Mouse (Mus musculus) lung, embryonic 15.5 days (tissue): ENCODE results near the gene Stk32c. TPM values are rescaled to one million over a fixed set of nuclear protein-coding genes. Genes with fewer than 3 reads are reported as not detected.

Experiments used
- ATAC-seq: fragments of 200-750 bp; cut with Nextera tagmentation; 2 replicates; pipeline ENCODE4 v1.8.0; 2017; ENCODE audit warnings: moderate number of reproducible peaks, borderline replicate concordance; ENCODE audit not compliant: low FRiP score, low TSS enrichment; ENCODE audit errors: extremely low read depth
- H3K27ac ChIP-seq: fragments of 300-500 bp; sonication (generic); 2 replicates; pipeline ENCODE4 v1.5.1; 2015; ENCODE audit warnings: moderate library complexity, mild to moderate bottlenecking, inconsistent platforms
- H3K27me3 ChIP-seq: fragments of 300-500 bp; sonication (generic); 2 replicates; pipeline ENCODE4 v1.6.1; 2015; ENCODE audit warnings: inconsistent platforms
- H3K36me3 ChIP-seq: fragments of 300-500 bp; sonication (generic); 2 replicates; pipeline ENCODE4 v1.6.1; 2015; ENCODE audit warnings: inconsistent platforms
- H3K4me1 ChIP-seq: fragments of 300-500 bp; sonication (generic); 2 replicates; pipeline ENCODE4 v1.6.1; 2015; ENCODE audit warnings: inconsistent platforms
- H3K4me2 ChIP-seq: fragments of 300-500 bp; sonication (generic); 2 replicates; pipeline ENCODE4 v1.6.1; 2015; ENCODE audit warnings: inconsistent platforms, mild to moderate bottlenecking, moderate library complexity
- H3K4me3 ChIP-seq: fragments of 300-500 bp; sonication (generic); 2 replicates; pipeline ENCODE4 v1.5.1; 2015; ENCODE audit warnings: mild to moderate bottlenecking, inconsistent platforms
- H3K9ac ChIP-seq: fragments of 300-500 bp; sonication (generic); 2 replicates; pipeline ENCODE4 v1.6.1; 2015; ENCODE audit warnings: inconsistent platforms
- H3K9me3 ChIP-seq: fragments of 300-500 bp; sonication (generic); 2 replicates; pipeline ENCODE4 v1.6.1; 2016; ENCODE audit warnings: inconsistent platforms
- WGBS: fragments of 180-500 bp; shearing (Covaris S2); methylation state at CpG from one replicate; pipeline ENCODE4 v1.1.7; 2015; 5-methylcytosine and 5-hydroxymethylcytosine counted together
- polyA plus RNA-seq: library from polyadenylated mRNA; unstranded; fragments of >200 nt; fragmentation: Nextera tagmentation; extraction: Ambion mirVana; gene quantifications from 2 replicates; pipeline ENCODE4 v1.2.1, GENCODE M21; 2015

Gene Stk32c
- 0.22 TPM in 1 of 2 replicates, not detected in the other for polyA plus RNA-seq

DNA sequence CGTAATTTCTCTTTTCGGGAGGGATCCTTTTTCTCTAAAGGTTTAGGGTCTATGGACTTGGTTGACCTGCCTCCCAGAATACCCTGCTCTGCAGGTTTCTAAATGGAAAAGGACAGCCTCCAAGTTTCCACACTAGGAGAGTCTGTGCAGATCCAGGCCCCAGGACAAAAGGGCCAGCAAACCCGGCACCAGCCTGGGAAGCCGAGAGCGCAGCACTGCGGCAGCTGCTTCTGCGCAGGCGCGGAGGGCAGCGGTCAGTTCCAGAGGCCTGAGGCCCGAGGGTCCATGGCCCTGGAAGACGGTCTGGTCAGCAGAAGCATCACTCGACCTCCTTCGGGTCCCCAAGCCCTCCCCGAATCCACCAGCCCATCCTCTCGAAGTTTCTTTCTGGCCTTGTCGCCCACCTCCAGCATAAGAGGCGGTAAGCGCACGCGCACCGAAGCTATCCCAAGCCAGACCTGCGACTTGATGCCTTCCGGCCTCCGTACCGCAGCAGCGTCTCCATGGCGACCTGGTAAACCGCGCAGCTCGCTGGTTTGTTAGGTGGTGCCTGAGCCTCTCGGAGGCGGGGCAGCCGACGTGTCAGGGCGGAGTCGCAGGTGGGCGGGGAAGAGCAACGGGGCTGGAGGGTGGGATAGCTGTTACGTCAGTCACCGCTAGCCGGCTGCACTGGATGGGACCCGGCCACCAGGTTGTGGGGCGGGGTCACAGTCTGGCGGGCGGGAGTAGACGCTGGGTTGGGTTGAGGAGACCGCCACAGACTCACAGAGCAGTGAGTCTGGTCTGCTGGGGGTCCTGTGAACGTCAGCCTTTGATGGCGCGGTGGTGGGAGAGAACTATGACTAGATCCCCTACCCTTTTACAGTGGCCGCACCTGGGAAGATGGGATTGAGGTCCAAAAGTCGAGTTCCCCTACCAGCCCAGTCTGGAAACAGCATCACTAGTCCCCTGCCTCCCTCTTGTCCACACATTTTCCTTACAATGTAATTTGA is at the start of gene Stk32c, which contains the start of gene Lrrc27:
TSS of gene Stk32c (minus strand) at position 554 of the 992 bp plus-strand sequence.
TSS of gene Lrrc27 (plus strand) at position 235 of the 992 bp plus-strand sequence.
- Histone ChIP-seq H3K4me3 (peak within 1 kb of the TSS; percentile 65), H3K4me1 (peaks cover 13% of the 10 kb centered on the region), H3K9me3 (no peaks in the 10 kb centered on the region), H3K36me3 (no peaks in the 10 kb centered on the region), H3K27ac (peak within 1 kb of the TSS; percentile 73), H3K4me2 (peak within 1 kb of the TSS; percentile 73), H3K27me3 (no peaks in the 10 kb centered on the region), H3K9ac (peak within 1 kb of the TSS; percentile 64)
- WGBS = 2% methylated on average over 53 of the region's 53 CpGs
- peak; percentile 98 for ATAC-seq

DNA sequence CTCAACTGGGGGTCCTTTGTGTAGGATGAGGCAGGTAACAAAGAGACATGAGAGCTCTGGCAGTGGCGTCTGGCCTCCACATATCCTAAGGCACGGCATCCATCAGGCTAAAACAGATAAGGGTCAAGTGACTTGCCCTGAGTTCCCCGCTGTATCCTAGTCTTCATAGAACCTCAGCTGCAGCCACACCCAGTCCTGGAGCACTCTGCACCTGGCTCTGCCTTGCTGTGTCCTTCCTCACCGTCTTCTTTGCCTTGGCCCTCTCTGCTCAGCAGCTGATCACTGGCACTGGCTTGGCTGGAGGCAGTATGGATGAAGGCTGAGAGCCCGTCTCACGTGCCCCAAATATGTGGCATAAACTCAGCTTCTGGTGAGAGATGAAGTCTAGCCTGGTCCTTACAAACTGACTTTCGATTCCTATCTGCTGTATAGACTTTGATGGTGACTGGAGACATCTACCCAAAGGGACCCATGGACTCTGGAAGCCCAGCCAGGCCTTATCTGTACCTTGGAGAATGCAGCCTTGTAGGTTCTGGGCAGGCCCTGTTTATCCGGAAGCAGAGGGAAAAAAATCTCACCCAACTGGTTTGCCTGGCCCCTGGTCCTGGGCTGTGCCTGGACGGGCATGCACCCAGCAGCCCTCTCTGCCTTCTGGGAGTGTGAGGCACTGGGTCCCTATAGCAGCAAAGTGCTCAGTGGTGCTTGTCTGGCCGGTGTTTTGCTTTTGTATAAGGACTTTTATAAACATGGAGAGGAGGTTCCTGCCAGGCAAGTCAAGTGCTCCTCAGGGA is 44.8 kb upstream of the Stk32c start:
- 53% methylated on average over 10 of the region's 10 CpGs for WGBS
- H3K27ac ChIP-seq = peak overlapping the region; percentile 94
- no peak overlapping the region for H3K4me2 ChIP-seq
- no peaks in the 10 kb centered on the region for H3K27me3 ChIP-seq
- peak; percentile 85 for ATAC-seq
- no peaks in the 10 kb centered on the region for H3K9me3 ChIP-seq
- H3K4me3 ChIP-seq = no peak overlapping the region
- H3K4me1 ChIP-seq = peaks cover 47% of the 10 kb centered on the region
- no peak overlapping the region for H3K9ac ChIP-seq
- H3K36me3 ChIP-seq = peaks cover 28% of the 10 kb centered on the region

DNA sequence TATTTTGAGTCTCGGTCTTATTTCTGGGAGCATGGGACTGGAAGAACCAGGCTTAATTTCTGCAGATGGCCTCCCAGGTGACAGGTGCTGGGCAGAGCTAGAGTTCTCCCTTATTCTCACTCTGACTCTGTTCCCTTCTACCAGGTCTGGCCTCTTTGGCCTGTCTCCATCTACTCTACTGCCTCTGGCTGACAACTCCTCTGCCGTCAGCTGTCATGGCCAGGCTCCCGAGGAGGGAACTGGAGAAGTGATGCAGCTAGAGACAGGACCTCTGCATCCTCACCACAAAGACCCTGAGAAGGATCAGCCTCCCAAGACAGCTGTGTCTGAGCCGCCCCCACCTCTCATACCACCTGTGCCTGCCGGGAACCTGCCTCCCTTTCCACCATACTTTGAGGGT is 41.5 kb upstream of the Stk32c start:
- Histone ChIP-seq H3K4me3 (no peak overlapping the region), H3K4me2 (no peak overlapping the region), H3K9me3 (no peaks in the 10 kb centered on the region), H3K9ac (no peak overlapping the region), H3K27ac (no peak overlapping the region), H3K27me3 (no peaks in the 10 kb centered on the region), H3K4me1 (peaks cover 71% of the 10 kb centered on the region), H3K36me3 (peaks cover 20% of the 10 kb centered on the region)
- ATAC-seq = no peak
- 71% methylated on average over 5 of the region's 5 CpGs for WGBS

DNA sequence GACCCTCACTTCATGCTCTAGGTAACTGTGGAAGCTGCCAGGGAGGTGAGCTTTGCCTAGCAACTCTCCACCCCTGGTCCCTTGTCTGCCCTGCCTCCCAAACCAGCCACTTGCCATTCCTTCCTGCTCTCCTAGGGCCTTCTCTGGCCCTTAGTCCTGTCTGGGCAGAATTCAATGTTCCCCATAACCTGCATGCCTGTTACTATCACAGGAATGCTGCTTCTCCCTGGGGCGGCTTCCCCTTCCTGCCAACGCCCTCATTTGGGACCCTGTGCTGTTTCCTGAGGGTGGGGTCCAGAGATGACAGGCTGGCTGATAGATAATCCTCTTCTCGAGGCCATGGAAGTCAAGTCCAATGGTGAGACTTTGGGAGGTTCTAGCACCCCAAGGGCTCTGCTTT is 40.4 kb upstream of the Stk32c start:
- Histone ChIP-seq H3K27ac (peak overlapping the region; percentile 94), H3K9me3 (no peaks in the 10 kb centered on the region), H3K36me3 (peaks cover 20% of the 10 kb centered on the region), H3K4me2 (peak overlapping the region; percentile 12; the same call in 1 of the 2 replicates), H3K4me3 (no peak overlapping the region), H3K9ac (no peak overlapping the region), H3K4me1 (peaks cover 69% of the 10 kb centered on the region), H3K27me3 (no peaks in the 10 kb centered on the region)
- WGBS = 29% methylated on average over 3 of the region's 3 CpGs
- ATAC-seq = no peak

DNA sequence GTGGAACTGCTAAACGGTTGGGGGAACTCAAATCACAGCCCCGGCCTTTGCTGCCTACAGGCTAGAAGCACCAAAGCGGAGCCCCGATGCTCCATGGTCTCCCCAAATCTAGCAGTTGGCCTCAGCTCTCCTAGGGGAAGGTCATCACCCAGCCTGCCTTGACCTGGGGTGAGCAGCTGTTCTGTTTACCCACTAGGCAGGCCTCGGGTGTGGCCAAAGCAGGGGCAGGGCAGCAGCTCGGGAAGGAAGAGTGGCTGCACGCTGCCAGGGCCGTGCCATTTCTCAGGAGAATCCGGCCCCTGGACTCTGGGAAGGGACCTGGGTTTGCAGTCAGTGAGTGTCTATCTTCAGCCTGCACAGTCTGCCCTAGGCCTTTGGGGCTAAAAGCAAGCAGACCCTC is 39.9 kb upstream of the Stk32c start:
- Histone ChIP-seq H3K9me3 (no peaks in the 10 kb centered on the region), H3K4me2 (peak overlapping the region; percentile 12; the same call in 1 of the 2 replicates), H3K36me3 (peaks cover 20% of the 10 kb centered on the region), H3K4me3 (no peak overlapping the region), H3K27ac (peak overlapping the region; percentile 94), H3K9ac (peak overlapping the region; percentile 20; the same call in 1 of the 2 replicates), H3K4me1 (peaks cover 69% of the 10 kb centered on the region), H3K27me3 (no peaks in the 10 kb centered on the region)
- no peak for ATAC-seq
- 43% methylated on average over 9 of the region's 9 CpGs for WGBS

DNA sequence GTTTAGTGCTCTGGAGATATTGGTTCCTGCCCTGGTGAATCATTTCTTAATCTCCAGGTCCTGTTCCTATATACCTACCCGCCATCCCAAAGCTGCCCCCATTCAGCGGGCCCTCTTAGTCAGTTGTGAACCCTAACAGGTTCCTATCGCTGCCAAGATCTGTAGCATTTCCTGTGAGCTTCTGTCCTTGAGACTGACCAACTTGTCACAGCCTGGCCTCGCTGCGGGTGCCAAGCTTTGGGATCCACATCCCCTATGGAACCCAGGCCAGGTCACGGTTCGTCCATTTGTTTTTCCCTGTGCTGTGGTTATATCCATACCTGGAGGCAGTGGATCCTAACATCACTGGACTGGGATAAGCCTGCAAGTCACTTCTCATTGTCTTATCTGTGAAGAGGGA is 39.5 kb upstream of the Stk32c start:
- H3K27ac ChIP-seq = peak overlapping the region; percentile 94

DNA sequence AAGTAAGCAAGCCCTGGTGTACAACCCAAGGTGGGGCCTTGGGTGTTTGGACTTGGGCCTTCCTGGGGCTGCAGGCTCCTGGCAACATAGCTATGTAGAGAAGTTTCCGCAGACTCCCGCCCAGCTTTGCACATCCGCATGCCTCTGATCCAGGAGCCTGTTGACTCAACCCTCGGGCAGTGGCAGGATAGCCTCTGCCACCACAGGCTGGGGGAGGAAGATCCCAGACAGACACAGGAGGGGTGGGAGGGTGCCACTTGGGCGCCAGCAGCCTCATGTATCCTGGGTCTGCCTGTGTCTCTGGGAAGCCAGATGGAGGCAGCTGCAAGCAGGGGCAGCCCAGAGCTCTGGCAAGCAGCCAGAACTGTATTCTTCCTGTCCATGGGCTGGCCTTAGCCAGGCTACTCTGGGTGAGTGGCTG is 38.8 kb upstream of the Stk32c start:
- Histone ChIP-seq H3K4me3 (no peak overlapping the region), H3K4me1 (peaks cover 70% of the 10 kb centered on the region), H3K9ac (peak overlapping the region; percentile 14), H3K36me3 (peaks cover 20% of the 10 kb centered on the region), H3K9me3 (no peaks in the 10 kb centered on the region), H3K4me2 (peak overlapping the region; percentile 18; the same call in 1 of the 2 replicates), H3K27ac (peak overlapping the region; percentile 94), H3K27me3 (no peaks in the 10 kb centered on the region)
- ATAC-seq = no peak; the same call in 1 of the 2 replicates
- 22% methylated on average over 5 of the region's 5 CpGs for WGBS

More for the DNA sequence above, 39.5 kb upstream of the Stk32c start:
- Histone ChIP-seq H3K36me3 (peaks cover 20% of the 10 kb centered on the region), H3K9me3 (no peaks in the 10 kb centered on the region), H3K4me1 (peaks cover 68% of the 10 kb centered on the region), H3K4me2 (no peak overlapping the region), H3K4me3 (no peak overlapping the region), H3K27me3 (no peaks in the 10 kb centered on the region), H3K9ac (no peak overlapping the region)
- WGBS = 74% methylated on average over 7 of the region's 7 CpGs
- no peak for ATAC-seq

DNA sequence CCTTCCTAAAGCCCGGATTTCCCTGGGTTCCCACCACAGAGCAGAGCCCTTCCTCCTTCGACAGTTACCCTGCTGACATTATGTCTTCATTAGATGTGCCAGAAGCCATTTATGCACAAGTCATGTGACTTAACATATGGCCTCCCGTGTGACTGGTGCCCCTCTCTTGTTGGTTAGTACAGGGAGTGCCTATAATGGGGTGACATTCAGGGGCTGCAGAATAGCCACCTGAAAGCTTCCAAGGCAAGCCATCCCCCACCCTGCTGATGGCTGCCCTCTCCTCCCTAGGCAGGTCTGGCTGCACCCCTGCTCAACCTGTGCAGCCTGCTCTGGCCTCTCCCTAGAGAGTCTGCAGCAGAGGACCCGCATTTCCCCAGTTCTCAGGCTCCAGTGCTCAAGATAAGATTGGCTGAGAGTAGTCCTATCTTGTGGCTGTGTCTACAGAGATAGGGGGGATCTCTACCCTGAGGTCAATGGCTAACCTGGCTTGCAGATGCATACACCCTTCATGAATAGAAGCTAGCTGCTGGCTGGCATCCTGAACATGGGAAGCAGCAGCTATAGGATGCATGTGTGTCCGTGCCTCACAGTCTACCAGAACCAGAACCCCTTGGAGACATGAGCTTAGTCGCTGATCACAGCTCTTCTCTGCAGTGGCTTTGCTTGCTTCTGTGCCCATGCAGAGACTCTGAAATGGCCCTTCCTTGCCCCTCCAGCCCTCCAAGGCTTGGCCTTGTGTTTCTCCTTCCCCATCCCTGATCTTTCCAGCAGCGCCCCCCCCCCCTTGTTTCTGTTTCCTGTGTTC is 36.5 kb upstream of the Stk32c start:
- H3K4me1 ChIP-seq = peaks cover 75% of the 10 kb centered on the region
- H3K36me3 ChIP-seq = no peaks in the 10 kb centered on the region
- H3K27me3 ChIP-seq = no peaks in the 10 kb centered on the region
- peak overlapping the region; percentile 94 for H3K27ac ChIP-seq
- no peaks in the 10 kb centered on the region for H3K9me3 ChIP-seq
- H3K4me2 ChIP-seq = peak overlapping the region; percentile 89
- WGBS = 25% methylated on average over 7 of the region's 7 CpGs
- peak overlapping the region; percentile 84 for H3K9ac ChIP-seq
- peak overlapping the region; percentile 70 for H3K4me3 ChIP-seq
- no peak for ATAC-seq

DNA sequence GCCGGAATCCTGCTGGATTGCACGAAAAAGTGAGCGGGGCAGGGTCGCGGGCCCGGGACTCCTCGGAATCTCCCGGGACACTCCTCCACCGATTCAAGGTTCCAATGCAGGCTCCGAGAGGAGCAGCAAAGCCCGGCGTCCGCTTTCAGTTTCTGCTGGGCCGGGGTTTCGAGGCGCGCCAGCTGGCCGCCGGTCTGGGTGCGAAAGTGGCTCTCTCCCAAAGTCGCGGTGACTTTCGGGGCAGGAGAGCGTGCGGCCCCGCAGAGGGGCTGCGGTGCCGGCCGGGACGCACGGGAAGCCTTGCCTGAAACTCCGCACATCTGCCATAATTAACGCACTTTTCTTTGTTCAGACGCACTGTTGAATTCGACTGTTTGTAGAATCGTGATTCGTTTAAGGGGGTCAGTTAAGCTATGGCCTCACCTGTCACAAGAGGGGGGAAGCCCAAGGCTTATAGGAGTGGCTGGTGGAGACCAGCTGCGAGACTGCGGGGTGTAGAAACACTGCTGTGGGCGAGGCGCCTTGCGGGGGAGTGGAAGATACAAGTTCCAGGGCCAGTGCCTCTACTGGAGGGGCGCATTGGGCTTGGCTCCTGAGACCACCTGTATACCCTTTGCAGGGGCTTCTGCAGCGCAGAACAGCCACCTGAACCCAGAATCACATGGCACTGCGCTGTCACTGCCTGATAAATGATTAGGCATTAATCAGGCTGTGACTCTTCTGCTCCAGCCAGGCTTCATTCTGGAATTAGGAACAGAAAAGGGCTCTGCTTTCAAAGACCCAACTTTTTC is 35.7 kb upstream of the Stk32c start:
- H3K4me1 ChIP-seq = peaks cover 71% of the 10 kb centered on the region
- H3K9ac ChIP-seq = peak overlapping the region; percentile 84
- H3K36me3 ChIP-seq = no peaks in the 10 kb centered on the region
- WGBS = 2% methylated on average over 45 of the region's 45 CpGs
- ATAC-seq = no peak; the same call in 1 of the 2 replicates
- H3K4me3 ChIP-seq = peak overlapping the region; percentile 70
- peak overlapping the region; percentile 89 for H3K4me2 ChIP-seq
- peak overlapping the region; percentile 94 for H3K27ac ChIP-seq
- H3K27me3 ChIP-seq = no peaks in the 10 kb centered on the region
- no peaks in the 10 kb centered on the region for H3K9me3 ChIP-seq

DNA sequence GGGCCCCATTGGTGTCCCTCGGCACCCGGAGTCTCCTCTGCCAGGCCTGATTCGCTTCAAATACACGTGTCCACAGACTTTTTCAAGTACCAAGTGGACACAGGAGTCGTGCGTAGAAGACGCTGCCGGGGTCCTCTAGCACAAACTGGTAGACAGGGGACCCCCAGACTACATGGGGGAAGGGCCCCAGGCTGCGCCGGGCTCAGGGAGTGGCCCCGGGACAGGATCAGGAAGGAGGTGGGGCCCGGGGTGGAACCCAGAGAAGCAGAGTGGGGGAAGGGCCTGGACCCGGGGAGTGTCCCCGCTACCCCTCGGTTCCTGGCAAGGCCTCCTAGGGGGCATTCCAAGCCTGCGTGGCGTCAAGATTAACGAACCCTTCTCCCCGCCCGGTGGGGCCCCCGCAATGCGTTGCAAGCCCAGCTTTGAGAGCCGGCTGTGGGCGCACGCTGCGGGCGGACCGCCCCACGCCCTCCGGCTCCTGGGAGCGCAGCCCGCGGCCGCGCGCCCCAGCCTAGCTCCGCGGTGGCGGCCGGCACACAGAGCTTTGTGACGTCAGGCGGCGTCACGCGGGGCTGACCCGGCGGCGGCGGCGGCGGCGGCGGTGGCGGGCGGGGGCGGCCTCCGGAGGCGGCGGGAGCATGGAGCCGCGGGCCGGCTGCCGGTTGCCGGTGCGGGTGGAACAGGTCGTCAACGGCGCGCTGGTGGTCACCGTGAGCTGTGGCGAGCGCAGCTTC is 34.9 kb upstream of the Stk32c start, which contains the start of gene Pwwp2b:
TSS of gene Pwwp2b (plus strand) at position 602 of the 734 bp plus-strand sequence.
- peak; percentile 83 for ATAC-seq
- under 1% methylated on average over 72 of the region's 72 CpGs for whole genome bisulfite sequencing
- H3K9ac ChIP-seq = peak within 1 kb of the TSS; percentile 84
- H3K27me3 ChIP-seq = no peaks in the 10 kb centered on the region
- H3K36me3 ChIP-seq = no peaks in the 10 kb centered on the region
- peak within 1 kb of the TSS; percentile 89 for H3K4me2 ChIP-seq
- peaks cover 63% of the 10 kb centered on the region for H3K4me1 ChIP-seq
- H3K9me3 ChIP-seq = no peaks in the 10 kb centered on the region
- peak within 1 kb of the TSS; percentile 70 for H3K4me3 ChIP-seq
- H3K27ac ChIP-seq = peak within 1 kb of the TSS; percentile 94
